Mouse (Mus musculus) testis, adult 2 months (tissue): ENCODE results near the gene Cpm.

Experiments
- CTCF ChIP-seq: fragments of 200-500 bp; IDR thresholded peaks from 2 replicates; pipeline ENCODE4 v1.5.1; 2012; ENCODE audit warnings: low read depth, mild to moderate bottlenecking, inconsistent platforms, low read length, moderate library complexity; ENCODE audit not compliant: control insufficient read depth, insufficient read depth, insufficient replicate concordance
- POLR2A ChIP-seq: fragments of 200-500 bp; IDR thresholded peaks from 2 replicates; pipeline ENCODE4 v1.6.1; 2012; ENCODE audit warnings: low read depth, mild to moderate bottlenecking, inconsistent platforms, low read length, moderate library complexity; ENCODE audit not compliant: control insufficient read depth

DNA sequence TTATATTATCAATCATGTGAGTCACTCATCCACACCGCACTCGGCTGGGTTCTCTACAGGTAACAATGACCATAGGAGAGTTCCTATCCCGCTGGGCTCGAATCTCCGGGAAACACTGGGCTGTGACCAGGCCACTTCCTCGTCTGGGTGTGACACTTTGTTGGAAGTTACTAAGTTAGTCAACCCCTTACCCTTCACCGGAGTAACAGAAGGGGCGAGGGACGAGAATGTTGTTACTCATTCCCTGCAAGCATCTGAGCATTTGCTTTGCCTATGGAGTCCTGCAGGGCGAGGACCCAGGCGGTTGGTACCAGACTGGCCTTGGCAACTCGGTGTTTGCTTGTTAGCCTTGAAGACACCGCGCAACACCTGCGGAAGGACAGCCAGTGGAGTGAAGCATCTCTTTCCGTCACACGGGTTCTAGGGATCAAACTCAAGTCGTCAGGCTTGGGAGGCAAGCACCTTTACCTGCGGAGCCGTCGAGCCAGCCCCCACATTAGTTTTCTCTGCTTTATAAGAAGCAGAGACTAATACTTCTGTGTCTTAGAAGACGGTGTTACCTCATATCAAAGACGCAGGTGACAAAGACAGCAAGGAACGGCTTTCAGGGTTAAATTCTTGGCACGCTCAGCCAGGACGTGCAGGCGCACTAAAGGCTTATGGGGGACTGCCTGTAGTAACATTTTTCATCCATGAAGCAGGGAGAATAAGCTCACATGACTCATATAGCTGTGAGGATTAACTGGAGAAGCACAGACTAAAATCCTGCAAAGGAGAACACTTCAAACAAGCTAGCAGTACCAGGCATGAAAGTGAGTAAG is 10.0 kb upstream of the Cpm start:
- no peak for TF ChIP-seq CTCF
- TF ChIP-seq POLR2A, result no peak
